18 mouse cellular contexts compared by ENCODE assay signal in the genomic region with DNA sequence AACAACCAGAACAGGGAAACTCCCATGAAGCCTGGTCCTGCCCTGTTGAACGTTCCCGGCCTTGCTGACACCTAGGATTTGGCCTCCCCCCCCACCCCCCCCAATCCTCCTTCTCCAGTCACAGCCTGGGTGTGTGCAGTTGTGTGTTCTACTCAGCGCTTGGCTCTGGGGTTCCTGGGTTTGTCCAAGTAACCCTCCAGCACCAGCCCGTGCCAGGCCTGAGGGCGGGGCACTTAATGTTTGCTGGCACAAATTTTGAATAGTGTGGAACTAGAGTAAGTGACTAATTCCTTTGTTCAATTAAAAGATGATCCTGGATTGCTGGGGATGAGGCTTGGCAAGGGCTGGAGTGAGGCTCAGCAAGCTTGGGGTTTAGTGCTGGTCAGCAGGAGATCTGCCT. TPM values are rescaled to one million over a fixed set of nuclear protein-coding genes. Genes with fewer than 3 reads are reported as not detected.
DNase-seq lines count a peak whose midpoint lies in the region; ATAC-seq and TF ChIP-seq lines count a peak whose summit lies in the region.
"Had no signal": no experiment of that assay in that cellular context is flagged by ENCODE, and none has a peak within 500 bp of the region (broad histone marks: within the 10 kb centered on the region; RNA-seq: fewer than 3 reads in every experiment).

No protein-coding gene starts in this region.

- no peaks in the 10 kb centered on the region for H3K36me3 ChIP-seq in lung, postnatal 0 days (ENCODE audit: insufficient read depth, low read length)
- no peaks in the 10 kb centered on the region for H3K36me3 ChIP-seq in embryonic facial prominence, embryonic 15.5 days
- H3K36me3 ChIP-seq in hindbrain, postnatal 0 days (ENCODE audit: insufficient read depth, low read length): no peaks in the 10 kb centered on the region
- H3K36me3 ChIP-seq: forebrain, embryonic 15.5 days had no signal

- no peak for TF ChIP-seq EP300 in lung, postnatal 0 days (IDR thresholded peaks at IDR 0.05)

- peak; percentile 91 for DNase-seq in heart, adult 11 months
- DNase-seq in heart, postnatal 25 days (ENCODE audit: low spot score): no peak
- peak; percentile 24 for DNase-seq in lung, postnatal 10 days
- no peak for DNase-seq in lung, postnatal 0 days (ENCODE audit: low spot score)
- DNase-seq in gastrocnemius, postnatal 36 days: peak; percentile 35 to 47
- DNase-seq in hindbrain, postnatal 0 days (ENCODE audit: low spot score): no peak
- DNase-seq: kidney, adult 2 months; kidney, postnatal 4 days; layer of hippocampus, postnatal 36 days; right cerebral cortex, postnatal 14 days had no signal

- H3K4me1 ChIP-seq in lung, postnatal 0 days (ENCODE audit: insufficient read depth, low read depth, low read length): no peaks in the 10 kb centered on the region
- H3K4me1 ChIP-seq in embryonic facial prominence, embryonic 15.5 days: no peaks in the 10 kb centered on the region; the same call in 1 of the 2 replicates
- no peaks in the 10 kb centered on the region for H3K4me1 ChIP-seq in hindbrain, postnatal 0 days (ENCODE audit: insufficient read depth, low read length)
- H3K4me1 ChIP-seq: forebrain, embryonic 15.5 days had no signal

- intact Hi-C loops in heart, postnatal 25 days (cut with DNase I): no loop called here
- intact Hi-C loops in gastrocnemius, postnatal 36 days (cut with DNase I): no loop called here

- H3K27ac ChIP-seq in lung, postnatal 0 days (ENCODE audit: low read length): no peak overlapping the region
- H3K27ac ChIP-seq in embryonic facial prominence, embryonic 15.5 days (replicated peaks): peak overlapping the region; percentile 48
- H3K27ac ChIP-seq in hindbrain, postnatal 0 days: no peak overlapping the region
- H3K27ac ChIP-seq: forebrain, embryonic 15.5 days; hindbrain, embryonic 14.5 days had no signal

- H3K9me3 ChIP-seq in lung, postnatal 0 days (ENCODE audit: low read length): no peaks in the 10 kb centered on the region
- no peaks in the 10 kb centered on the region for H3K9me3 ChIP-seq in embryonic facial prominence, embryonic 15.5 days (replicated peaks)
- H3K9me3 ChIP-seq in hindbrain, postnatal 0 days (ENCODE audit: low read length): no peaks in the 10 kb centered on the region
- H3K9me3 ChIP-seq: forebrain, embryonic 15.5 days had no signal

- TF ChIP-seq CTCF in lung, postnatal 0 days (IDR thresholded peaks at IDR 0.05): no peak
- no peak for TF ChIP-seq CTCF in hindbrain, postnatal 0 days (IDR thresholded peaks at IDR 0.05; ENCODE audit: low read depth)

- no peak for ATAC-seq in lung, postnatal 0 days
- peak; percentile 48; the same call in 1 of the 2 replicates for ATAC-seq in embryonic facial prominence, embryonic 15.5 days (ENCODE audit: insufficient number of reproducible peaks, low FRiP score, low TSS enrichment, low read depth)
- ATAC-seq in hindbrain, postnatal 0 days: no peak
- ATAC-seq: forebrain, embryonic 15.5 days had no signal

- no peak overlapping the region for H3K4me3 ChIP-seq in lung, postnatal 0 days (ENCODE audit: low read depth, low read length)
- H3K4me3 ChIP-seq in embryonic facial prominence, embryonic 15.5 days (replicated peaks): no peak overlapping the region
- H3K4me3 ChIP-seq in hindbrain, postnatal 0 days (ENCODE audit: low read length): no peak overlapping the region
- H3K4me3 ChIP-seq: forebrain, embryonic 15.5 days had no signal

- H3K4me2 ChIP-seq in lung, postnatal 0 days (replicated peaks; ENCODE audit: low read depth, low read length): no peak overlapping the region
- H3K4me2 ChIP-seq in embryonic facial prominence, embryonic 15.5 days (replicated peaks): no peak overlapping the region
- H3K4me2 ChIP-seq in hindbrain, postnatal 0 days (ENCODE audit: low read depth, low read length): no peak overlapping the region
- H3K4me2 ChIP-seq: forebrain, embryonic 15.5 days; hindbrain, embryonic 14.5 days; midbrain, embryonic 11.5 days had no signal

- H3K9ac ChIP-seq in lung, postnatal 0 days (replicated peaks; ENCODE audit: low read depth): no peak overlapping the region
- no peak overlapping the region for H3K9ac ChIP-seq in embryonic facial prominence, embryonic 15.5 days
- H3K9ac ChIP-seq in hindbrain, postnatal 0 days (replicated peaks; ENCODE audit: low read length): no peak overlapping the region
- H3K9ac ChIP-seq: forebrain, embryonic 15.5 days; hindbrain, embryonic 14.5 days had no signal

- H3K27me3 ChIP-seq in lung, postnatal 0 days (replicated peaks; ENCODE audit: insufficient read depth, low read length): no peaks in the 10 kb centered on the region
- H3K27me3 ChIP-seq in embryonic facial prominence, embryonic 15.5 days: no peaks in the 10 kb centered on the region
- no peaks in the 10 kb centered on the region for H3K27me3 ChIP-seq in hindbrain, postnatal 0 days (ENCODE audit: insufficient read depth, low read length)
- H3K27me3 ChIP-seq: forebrain, embryonic 15.5 days had no signal

- WGBS in lung, postnatal 0 days: 60% methylated on average over 5 of the region's 5 CpGs
- WGBS in embryonic facial prominence, embryonic 15.5 days: 78% methylated on average over 5 of the region's 5 CpGs
- WGBS in hindbrain, postnatal 0 days: 75% methylated on average over 5 of the region's 5 CpGs

RNA-seq across cellular contexts. Expression of gene Cct8l1, which starts 28.7 kb away (rescaled TPM):
- total RNA-seq in heart, postnatal 25 days (2021): under 1 TPM in 1 of 2 experiments, not detected in 1; 0.16 TPM
- polyA plus RNA-seq in lung, postnatal 0 days (2015; fragmentation: Nextera tagmentation; extraction: Ambion mirVana): not detected in 2 replicates
- polyA plus RNA-seq in embryonic facial prominence, embryonic 15.5 days (2015; fragmentation: Nextera tagmentation; extraction: Ambion mirVana): not detected in 2 replicates
- total RNA-seq in gastrocnemius, postnatal 36 days (2021): under 1 TPM in 1 of 2 experiments, not detected in 1; 0.13 TPM
- total RNA-seq in hindbrain, postnatal 0 days (2014; rRNA removed): not detected in 2 replicates
- polyA plus RNA-seq in hindbrain, postnatal 0 days (2015; fragmentation: Nextera tagmentation; extraction: Ambion mirVana): not detected in 2 replicates
- total RNA-seq: common myeloid progenitor, adult 5-6 weeks; neutrophil, adult 5-6 weeks had no signal
- polyA plus RNA-seq: forebrain, embryonic 15.5 days; heart, embryonic 14.5 days; hindbrain, embryonic 14.5 days; lung, embryonic 16.5 days; midbrain, embryonic 11.5 days had no signal

RNA-seq across cellular contexts. Expression of gene Kmt2c, which starts 46.0 kb away (rescaled TPM):
- total RNA-seq in heart, postnatal 25 days (2021): 10 to 100 TPM; 38.4 to 45.5 TPM
- polyA plus RNA-seq in lung, postnatal 0 days (2015; fragmentation: Nextera tagmentation; extraction: Ambion mirVana): 9.5 and 12.1 TPM in 2 replicates
- polyA plus RNA-seq in embryonic facial prominence, embryonic 15.5 days (2015; fragmentation: Nextera tagmentation; extraction: Ambion mirVana): 13.6 and 16.6 TPM in 2 replicates
- total RNA-seq in gastrocnemius, postnatal 36 days (2021): 10 to 100 TPM; 26.8 to 31.2 TPM
- total RNA-seq in hindbrain, postnatal 0 days (2014; rRNA removed): 40.2 and 46.5 TPM in 2 replicates
- 10.8 and 11.1 TPM in 2 replicates for polyA plus RNA-seq in hindbrain, postnatal 0 days (2015; fragmentation: Nextera tagmentation; extraction: Ambion mirVana)

Comparison
In these comparisons a context has a peak if more than half of its experiments do, and no peak if none do; other contexts are left out.
1. DNase-seq: peak in heart, adult 11 months (single experiment), lung, postnatal 10 days (single experiment) and gastrocnemius, postnatal 36 days (2 of 2); none in heart, postnatal 25 days (single experiment), lung, postnatal 0 days (single experiment) and hindbrain, postnatal 0 days (single experiment).